Mouse (Mus musculus) forebrain, postnatal 0 days (tissue): ENCODE results near the gene Pex1. TPM values are rescaled to one million over a fixed set of nuclear protein-coding genes. Genes with fewer than 3 reads are reported as not detected.
"Not testable (repeated sequence)": the region's sequence is repeated elsewhere in the genome, so short reads cannot be mapped to it uniquely, and the experiment has no call there.

Experiments used
- ATAC-seq: fragments of 200-750 bp; cut with Nextera tagmentation; 2 replicates; pipeline ENCODE4 v1.8.0; 2017; ENCODE audit warnings: mild to moderate bottlenecking, moderate library complexity
- DNase-seq: peaks from one replicate; pipeline ENCODE4 v3.0.0-alpha.2; 2015
- H3K27ac ChIP-seq: fragments of 300-500 bp; sonication (generic); 2 replicates; pipeline ENCODE4 v1.5.1; 2014; ENCODE audit warnings: low read depth, mild to moderate bottlenecking, antibody characterized with exemption, low read length, moderate library complexity, mixed read lengths
- H3K27me3 ChIP-seq: fragments of 300-500 bp; sonication (generic); 2 replicates; pipeline ENCODE4 v1.6.1; 2014; ENCODE audit warnings: mild to moderate bottlenecking, low read length, mixed read lengths; ENCODE audit not compliant: insufficient read depth
- H3K36me3 ChIP-seq: fragments of 300-500 bp; sonication (generic); 2 replicates; pipeline ENCODE4 v1.6.1; 2014; ENCODE audit warnings: mild to moderate bottlenecking, moderate library complexity; ENCODE audit not compliant: insufficient read depth
- H3K4me1 ChIP-seq: fragments of 300-500 bp; sonication (generic); 2 replicates; pipeline ENCODE4 v1.6.1; 2014; ENCODE audit warnings: antibody characterized with exemption; ENCODE audit not compliant: insufficient read depth
- H3K4me2 ChIP-seq: fragments of 300-500 bp; sonication (generic); 2 replicates; pipeline ENCODE4 v1.6.1; 2014; ENCODE audit warnings: low read depth, mild to moderate bottlenecking, moderate library complexity
- H3K4me3 ChIP-seq: fragments of 300-500 bp; sonication (generic); 2 replicates; pipeline ENCODE4 v1.5.1; 2014; ENCODE audit warnings: low read depth, low read length, mixed read lengths
- H3K9ac ChIP-seq: fragments of 300-500 bp; sonication (generic); 2 replicates; pipeline ENCODE4 v1.6.1; 2014; ENCODE audit warnings: mild to moderate bottlenecking
- H3K9me3 ChIP-seq: fragments of 300-500 bp; sonication (generic); 2 replicates; pipeline ENCODE4 v1.6.1; 2016; ENCODE audit warnings: low read length
- CTCF ChIP-seq: sonication (generic); IDR thresholded peaks from 2 replicates; pipeline ENCODE4 v1.5.1; 2016; ENCODE audit warnings: antibody characterized with exemption, control low read depth, low read depth
- WGBS: fragments of 180-500 bp; shearing (Covaris S2); extraction: QIAGEN DNeasy Blood & Tissue Kit; methylation state at CpG from one replicate; pipeline ENCODE4 v1.1.7; 2014; 5-methylcytosine and 5-hydroxymethylcytosine counted together
- polyA plus RNA-seq: library from polyadenylated mRNA; unstranded; fragments of >200 nt; fragmentation: Nextera tagmentation; extraction: Ambion mirVana; gene quantifications from 2 replicates; pipeline ENCODE4 v1.2.1, GENCODE M21; 2015
- total RNA-seq: library from RNA; depleted of rRNA; stranded (reverse); fragments of >200 nt; gene quantifications from 2 replicates; pipeline ENCODE4 v1.2.3, GENCODE M21; 2014

Pex1 gene
- total and polyA plus RNA-seq, 2 experiments from 2014 or later: 16.6 to 16.7 TPM

DNA sequence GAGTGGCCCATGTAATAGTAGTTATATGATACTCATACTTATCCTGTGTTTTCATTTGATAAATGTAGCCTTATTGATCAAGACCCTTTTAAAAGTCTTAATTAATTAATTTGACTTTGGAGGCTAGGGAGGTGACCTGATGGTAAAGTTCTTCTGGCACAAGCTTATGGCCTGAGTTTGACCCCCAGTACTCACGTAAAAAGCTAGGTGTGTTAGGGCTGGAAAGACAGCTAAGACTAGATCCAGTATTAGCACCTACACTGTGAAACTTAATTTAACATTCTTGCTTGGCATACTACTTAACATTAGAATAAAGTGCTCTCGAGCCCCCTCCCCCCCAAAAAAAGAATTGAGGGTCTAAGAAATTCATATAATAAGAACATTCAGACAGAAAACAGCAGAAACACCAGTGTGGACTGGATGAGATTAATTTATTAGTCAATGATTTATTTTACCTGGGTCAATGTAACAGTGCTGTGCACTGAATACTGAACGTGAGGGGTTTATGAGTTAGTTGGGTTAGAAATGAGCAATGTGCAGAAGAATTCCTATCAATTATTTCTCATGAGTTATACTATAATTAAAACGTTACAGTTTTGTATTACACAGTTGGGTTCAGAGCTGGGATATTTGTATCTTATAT is 52.5 kb downstream of the Pex1 start:
- 51% methylated on average over 4 of the region's 4 CpGs for WGBS
- Histone ChIP-seq H3K36me3 (peaks cover 2% of the 10 kb centered on the region), H3K4me1 (no peaks in the 10 kb centered on the region), H3K9me3 (no peaks in the 10 kb centered on the region), H3K9ac (no peak overlapping the region), H3K4me3 (peak overlapping the region; percentile 82), H3K27ac (no peak overlapping the region), H3K27me3 (no peaks in the 10 kb centered on the region), H3K4me2 (peak overlapping the region; percentile 66; the same call in 1 of the 2 replicates)
- no peak for DNase-seq
- ATAC-seq: no peak; the same call in 1 of the 2 replicates
- no peak for TF ChIP-seq CTCF

DNA sequence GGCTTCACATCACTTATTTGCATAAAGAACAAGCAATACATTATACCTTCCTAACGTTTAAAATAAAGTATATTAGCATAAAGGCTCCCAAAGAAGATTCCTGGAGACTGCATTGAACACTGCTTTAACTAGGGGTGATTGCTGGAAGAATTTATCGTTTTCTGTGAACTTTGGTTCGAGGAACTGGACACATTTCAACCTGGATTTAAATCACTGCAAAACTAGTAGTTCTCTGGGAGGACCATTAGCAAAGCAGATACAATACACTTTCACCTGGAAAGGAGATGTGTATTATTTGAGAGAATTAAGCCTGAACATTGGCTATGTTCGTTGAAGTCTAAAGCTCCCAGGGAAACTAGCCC is 53.0 kb downstream of the Pex1 start:
- Histone ChIP-seq H3K4me1 (no peaks in the 10 kb centered on the region), H3K9ac (no peak overlapping the region), H3K4me2 (no peak overlapping the region), H3K36me3 (no peaks in the 10 kb centered on the region; the same call in 1 of the 2 replicates), H3K4me3 (no peak overlapping the region), H3K27me3 (no peaks in the 10 kb centered on the region), H3K27ac (no peak overlapping the region), H3K9me3 (no peaks in the 10 kb centered on the region)
- DNase-seq (no peak), ATAC-seq (no peak)
- 74% methylated on average over 4 of the region's 4 CpGs for WGBS
- no peak for TF ChIP-seq CTCF

DNA sequence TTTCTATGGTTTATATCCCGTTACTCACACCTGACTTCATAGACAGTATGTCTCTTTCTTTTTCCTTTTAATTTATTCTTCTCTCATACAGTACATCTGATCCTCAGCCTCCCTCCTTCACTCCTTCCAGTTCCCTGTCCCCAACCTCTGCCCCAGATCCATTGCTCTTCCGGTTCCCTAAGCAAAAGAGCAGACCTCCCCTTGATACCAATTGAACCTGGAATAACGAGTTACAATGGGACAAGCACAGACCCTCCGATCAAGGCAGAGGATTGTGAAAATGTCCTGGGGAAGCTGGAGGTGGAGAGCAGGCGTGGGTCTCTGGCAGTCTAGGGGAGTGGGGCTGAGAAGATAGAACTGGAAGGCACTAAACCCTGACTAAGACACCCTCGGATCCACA is 55.0 kb downstream of the Pex1 start, which contains the start of gene Tmbim7:
Gene Tmbim7, plus strand, starts transcription at position 301 of the 400 bp plus-strand sequence.
- 63% methylated on average over 6 of the region's 6 CpGs for WGBS
- H3K9me3 ChIP-seq: no peaks in the 10 kb centered on the region
- no peak for DNase-seq
- no peaks in the 10 kb centered on the region for H3K36me3 ChIP-seq
- no peak within 1 kb of the TSS for H3K4me3 ChIP-seq
- H3K9ac ChIP-seq: no peak within 1 kb of the TSS
- no peak for ATAC-seq
- H3K4me1 ChIP-seq: no peaks in the 10 kb centered on the region
- no peak within 1 kb of the TSS for H3K4me2 ChIP-seq
- TF ChIP-seq CTCF: no peak
- no peak within 1 kb of the TSS for H3K27ac ChIP-seq
- no peaks in the 10 kb centered on the region for H3K27me3 ChIP-seq

DNA sequence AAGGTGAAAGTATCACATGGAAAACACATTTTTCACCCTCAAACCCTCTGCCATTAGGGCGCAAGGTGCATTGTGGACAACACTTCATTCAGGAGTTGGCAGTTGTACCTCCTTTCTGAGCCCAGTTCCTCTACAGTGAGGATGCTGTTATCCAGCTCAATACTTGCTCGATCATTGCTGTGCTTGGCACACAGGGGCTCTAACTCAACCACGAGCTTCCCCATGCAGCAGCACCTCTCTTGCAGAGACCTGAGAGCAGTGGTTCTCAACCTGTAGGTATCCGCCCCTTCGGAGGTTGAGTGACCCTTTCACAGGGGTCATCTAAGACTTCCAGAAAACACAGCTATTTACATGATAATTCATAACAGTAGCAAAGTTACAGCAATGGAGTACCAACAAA is 55.8 kb downstream of the Pex1 start:
- H3K4me1 ChIP-seq: no peaks in the 10 kb centered on the region
- ATAC-seq (no peak), DNase-seq (no peak)
- TF ChIP-seq CTCF: no peak
- H3K4me3 ChIP-seq: no peak overlapping the region
- no peaks in the 10 kb centered on the region for H3K36me3 ChIP-seq
- no peaks in the 10 kb centered on the region for H3K27me3 ChIP-seq
- H3K4me2 ChIP-seq: no peak overlapping the region
- H3K27ac ChIP-seq: no peak overlapping the region
- H3K9me3 ChIP-seq: no peaks in the 10 kb centered on the region
- 91% methylated on average over 5 of the region's 5 CpGs for WGBS
- H3K9ac ChIP-seq: no peak overlapping the region

DNA sequence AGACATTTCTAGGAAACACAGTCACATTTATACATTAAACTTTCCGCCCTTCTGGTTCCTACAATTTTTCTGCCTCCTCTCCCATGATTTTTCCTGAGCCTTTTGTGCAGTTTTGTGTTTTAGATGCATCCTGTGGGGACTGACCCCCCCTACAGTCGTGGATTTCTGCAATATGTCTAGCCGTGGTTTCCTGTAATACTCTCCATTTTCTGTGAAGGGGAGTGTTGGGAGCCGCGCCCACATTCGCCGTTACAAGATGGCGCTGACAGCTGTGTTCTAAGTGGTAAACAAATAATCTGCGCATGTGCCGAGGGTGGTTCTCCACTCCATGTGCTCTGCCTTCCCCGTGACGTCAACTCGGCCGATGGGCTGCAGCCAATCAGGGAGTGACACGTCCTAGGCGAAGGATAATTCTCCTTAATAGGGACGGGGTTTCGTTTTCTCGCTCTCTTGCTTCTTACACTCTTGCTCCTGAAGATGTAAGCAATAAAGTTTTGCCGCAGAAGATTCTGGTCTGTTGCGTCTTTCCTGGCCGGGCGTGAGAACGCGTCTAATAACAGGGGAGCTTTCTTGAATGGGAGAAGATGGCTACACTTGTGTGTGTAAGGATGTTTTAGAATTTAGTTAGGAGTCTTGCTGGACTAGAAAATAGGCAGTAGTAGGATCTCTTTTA is 57.2 kb downstream of the Pex1 start:
- not testable (repeated sequence) for H3K4me3 ChIP-seq, DNase-seq, H3K36me3 ChIP-seq, H3K4me1 ChIP-seq, ATAC-seq, H3K27me3 ChIP-seq, H3K9ac ChIP-seq, H3K4me2 ChIP-seq, H3K9me3 ChIP-seq, H3K27ac ChIP-seq
- 94% methylated on average over 16 of the region's 25 CpGs for WGBS

DNA sequence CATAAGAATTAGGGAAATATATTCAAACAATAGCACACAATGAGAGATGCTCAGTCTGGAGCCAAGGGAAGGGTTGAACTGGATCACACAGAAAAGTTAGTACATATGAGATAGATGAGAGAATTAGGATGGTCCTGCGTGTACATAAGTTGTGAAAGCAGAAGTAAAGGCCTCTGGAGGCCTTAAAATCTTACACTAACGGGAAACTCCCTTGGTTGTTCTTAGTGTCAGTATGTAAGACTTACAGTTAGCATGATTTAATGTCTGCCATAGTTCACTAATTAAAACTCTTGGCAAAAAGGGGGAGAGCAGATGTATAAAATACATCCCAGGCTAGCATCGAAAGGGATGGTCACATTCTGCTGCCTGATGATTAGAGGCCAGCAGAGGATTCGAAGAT is 57.9 kb downstream of the Pex1 start:
- no peak overlapping the region for H3K4me3 ChIP-seq
- WGBS: 88% methylated on average over 4 of the region's 4 CpGs
- no peaks in the 10 kb centered on the region for H3K27me3 ChIP-seq
- DNase-seq (no peak), ATAC-seq (no peak)
- H3K4me2 ChIP-seq: no peak overlapping the region
- H3K9ac ChIP-seq: no peak overlapping the region
- no peaks in the 10 kb centered on the region for H3K9me3 ChIP-seq
- no peak for TF ChIP-seq CTCF
- H3K27ac ChIP-seq: no peak overlapping the region
- H3K4me1 ChIP-seq: no peaks in the 10 kb centered on the region
- H3K36me3 ChIP-seq: no peaks in the 10 kb centered on the region

DNA sequence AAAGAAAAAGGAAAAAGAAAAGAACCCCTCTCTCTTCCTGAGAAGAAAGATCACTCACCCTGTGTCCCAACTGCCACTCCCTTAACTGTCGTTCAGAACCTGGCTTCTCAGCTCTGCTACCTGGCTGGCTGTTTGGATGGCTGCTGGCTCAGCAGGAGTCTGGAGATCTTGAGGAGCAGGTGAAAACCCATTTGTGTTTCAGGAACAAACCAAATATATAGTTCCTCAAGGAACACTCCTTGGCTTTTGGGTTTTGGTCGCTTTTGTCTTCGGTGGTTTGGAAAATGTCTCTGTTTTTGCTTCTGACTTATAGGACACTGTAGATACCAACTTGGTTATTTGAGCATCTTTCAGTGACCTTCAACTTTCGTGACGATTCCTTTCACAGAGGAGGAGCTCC is 61.2 kb downstream of the Pex1 start, which contains the start of gene Gatad1:
Gene Gatad1, minus strand, starts transcription at position 101 of the 400 bp plus-strand sequence.
- Histone ChIP-seq H3K4me1 (no peaks in the 10 kb centered on the region), H3K9ac (no peak within 1 kb of the TSS), H3K27ac (no peak within 1 kb of the TSS), H3K27me3 (no peaks in the 10 kb centered on the region), H3K9me3 (no peaks in the 10 kb centered on the region), H3K4me3 (no peak within 1 kb of the TSS), H3K36me3 (no peaks in the 10 kb centered on the region), H3K4me2 (no peak within 1 kb of the TSS)
- TF ChIP-seq CTCF: no peak
- WGBS: 77% methylated on average over 5 of the region's 5 CpGs
- ATAC-seq (no peak), DNase-seq (no peak)
